Mouse (Mus musculus) hematopoietic stem cell, adult 5-6 weeks (primary cell): ENCODE results near the gene Nop58. TPM values are rescaled to one million over a fixed set of nuclear protein-coding genes. Genes with fewer than 3 reads are reported as not detected.
"Not testable (repeated sequence)": the region's sequence is repeated elsewhere in the genome, so short reads cannot be mapped to it uniquely, and the experiment has no call there.

Source experiments
- ATAC-seq, 2 experiments: fragments of 125-278 bp in 1 of 2; replicated peaks in 1 of 2; 2 replicates each; pipeline ENCODE4 v1.8.0; 2016 to 2017; ENCODE audit warnings: inconsistent platforms in 2 of 2, mild to moderate bottlenecking in 2 of 2, moderate number of reproducible peaks in 2 of 2, low read depth in 1 of 2, moderate TSS enrichment in 1 of 2; ENCODE audit not compliant: low FRiP score in 2 of 2, poor library complexity in 2 of 2, severe bottlenecking in 2 of 2, insufficient read depth in 1 of 2, low TSS enrichment in 1 of 2
- total RNA-seq: library from RNA; stranded (forward); fragments of 172-1452, 232-1000 nt; gene quantifications from 2 replicates; pipeline ENCODE4 v1.2.3, GENCODE M21; 2017

Nop58 gene
- total RNA-seq, 1 experiment from 2014 or later: 1,858 TPM

- no peak for ATAC-seq
Observed at GRCm38 (mm10) chr1:59690467-59690866, 5.7 kb downstream of the Nop58 start.

GRCm38 (mm10) chr1:59697751-59698150, 13.0 kb downstream of the Nop58 start:
- ATAC-seq: no peak

- no peak for ATAC-seq
Observed at GRCm38 (mm10) chr1:59698207-59698606, 13.4 kb downstream of the Nop58 start.

- ATAC-seq: no peak
Observed at GRCm38 (mm10) chr1:59701766-59702165, 17.0 kb downstream of the Nop58 start.

- ATAC-seq: no peak
Observed at GRCm38 (mm10) chr1:59719900-59720299, 35.1 kb downstream of the Nop58 start.

- no peak for ATAC-seq
Observed at GRCm38 (mm10) chr1:59725661-59726060, 40.9 kb downstream of the Nop58 start.

GRCm38 (mm10) chr1:59730106-59730505, 45.3 kb downstream of the Nop58 start:
- ATAC-seq: no peak

- no peak for ATAC-seq
Observed at GRCm38 (mm10) chr1:59730737-59731136, 46.0 kb downstream of the Nop58 start.

- no peak for ATAC-seq
Observed at GRCm38 (mm10) chr1:59734076-59734475, 49.3 kb downstream of the Nop58 start.

- ATAC-seq: no peak
Observed at GRCm38 (mm10) chr1:59738768-59739414, 54.1 kb downstream of the Nop58 start.

GRCm38 (mm10) chr1:59739577-59740354, 55.0 kb downstream of the Nop58 start:
- ATAC-seq: no peak

- no peak for ATAC-seq
Observed at GRCm38 (mm10) chr1:59749047-59749446, 64.3 kb downstream of the Nop58 start.

- not testable (repeated sequence) for ATAC-seq
Observed at GRCm38 (mm10) chr1:59749724-59750123, 65.0 kb downstream of the Nop58 start.

- no peak for ATAC-seq
Observed at GRCm38 (mm10) chr1:59755298-59755697, 70.5 kb downstream of the Nop58 start.

- no peak for ATAC-seq
Observed at GRCm38 (mm10) chr1:59758325-59758724, 73.6 kb downstream of the Nop58 start.

- ATAC-seq: no peak
Observed at GRCm38 (mm10) chr1:59762208-59762607, 77.4 kb downstream of the Nop58 start.

GRCm38 (mm10) chr1:59762651-59763163, 77.9 kb downstream of the Nop58 start:
- ATAC-seq: peak; percentile 39 to 41; a peak in 3 of 4 replicates

GRCm38 (mm10) chr1:59763164-59763768, 78.5 kb downstream of the Nop58 start, which contains the start of gene Bmpr2:
TSS of gene Bmpr2 (plus strand) at chr1:59763400.
- ATAC-seq: peak; percentile 57 to 66
